Mouse (Mus musculus): ENCODE data around the gene Macrod1. TPM values are rescaled to one million over a fixed set of nuclear protein-coding genes. Genes with fewer than 3 reads are reported as not detected.
A peak's percentile ranks its signal among the peaks of the same experiment; 100 is the strongest.

Macrod1 gene
- polyA plus RNA-seq, 1 experiment from 2014 or later: 16.0 TPM

DNA sequence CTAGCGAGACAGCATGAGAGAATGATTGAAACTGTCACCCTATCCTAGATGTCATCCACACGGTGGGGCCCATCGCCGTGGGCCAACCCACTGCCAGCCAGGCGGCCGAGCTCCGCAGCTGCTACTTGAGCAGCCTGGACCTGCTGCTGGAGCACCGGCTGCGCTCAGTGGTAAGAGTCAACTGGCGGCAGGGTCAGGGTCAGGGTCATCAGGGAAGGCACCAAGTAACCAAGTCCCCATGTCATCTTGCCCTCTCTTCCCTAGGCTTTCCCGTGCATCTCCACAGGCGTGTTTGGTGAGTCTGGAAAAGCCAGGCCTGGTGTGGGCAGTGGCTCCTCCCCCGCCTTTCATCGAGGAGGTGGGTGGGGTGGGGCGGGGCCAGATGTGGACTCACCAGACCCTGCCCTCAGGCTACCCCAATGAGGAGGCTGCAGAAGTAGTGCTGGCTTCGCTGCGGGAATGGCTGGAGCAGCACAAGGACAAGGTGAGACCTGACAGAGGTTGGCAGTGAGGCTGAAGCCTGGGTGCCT lies 140.2 kb downstream of the Macrod1 start:
- TF ChIP-seq CTCF (IDR thresholded peaks at IDR 0.05) (no peak), EP300 (IDR thresholded peaks at IDR 0.05) (no peak)
- ATAC-seq: peak; percentile 51
- H3K36me3 ChIP-seq (ENCODE audit: insufficient read depth, low read length): peaks cover 25% of the 10 kb centered on the region
- no peak overlapping the region for H3K4me2 ChIP-seq (replicated peaks; ENCODE audit: low read depth, low read length)
- H3K27me3 ChIP-seq (replicated peaks; ENCODE audit: insufficient read depth, low read length): no peaks in the 10 kb centered on the region
- no peaks in the 10 kb centered on the region for H3K9me3 ChIP-seq (ENCODE audit: low read length)
- H3K27ac ChIP-seq (ENCODE audit: low read length): no peak overlapping the region
- no peaks in the 10 kb centered on the region for H3K4me1 ChIP-seq (ENCODE audit: insufficient read depth, low read depth, low read length)
- no peak overlapping the region for H3K4me3 ChIP-seq (ENCODE audit: low read depth, low read length)
- no peak overlapping the region for H3K9ac ChIP-seq (replicated peaks; ENCODE audit: low read depth)
- WGBS: 24% methylated on average over 17 of the region's 17 CpGs
- no peak for DNase-seq (ENCODE audit: low spot score)

DNA sequence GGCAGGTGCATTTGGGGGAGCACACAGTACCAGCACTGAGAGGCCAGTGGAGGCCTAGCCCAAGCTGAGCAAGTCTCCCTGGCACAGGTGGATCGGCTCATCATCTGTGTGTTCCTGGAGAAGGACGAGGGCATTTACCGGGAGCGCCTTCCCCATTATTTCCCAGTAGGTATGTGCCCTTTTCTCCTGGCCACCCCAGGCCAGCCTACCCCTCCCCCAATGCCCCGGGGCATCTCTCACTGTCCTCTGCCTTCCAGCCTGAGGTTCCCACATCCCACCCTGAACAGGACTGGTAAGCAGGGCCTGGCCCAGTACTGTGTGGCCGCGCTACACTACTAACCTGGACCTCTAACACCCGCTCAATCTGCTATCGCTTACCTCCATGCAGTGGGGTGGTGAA lies 140.8 kb downstream of the Macrod1 start:
- no peak overlapping the region for H3K27ac ChIP-seq (ENCODE audit: low read length)
- ATAC-seq: no peak
- 88% methylated on average over 9 of the region's 9 CpGs for WGBS
- no peak overlapping the region for H3K4me3 ChIP-seq (ENCODE audit: low read depth, low read length)
- H3K9me3 ChIP-seq (ENCODE audit: low read length): no peaks in the 10 kb centered on the region
- no peak overlapping the region for H3K9ac ChIP-seq (replicated peaks; ENCODE audit: low read depth)
- no peak for TF ChIP-seq EP300 (IDR thresholded peaks at IDR 0.05)
- no peak for TF ChIP-seq CTCF (IDR thresholded peaks at IDR 0.05)
- peaks cover 25% of the 10 kb centered on the region for H3K36me3 ChIP-seq (ENCODE audit: insufficient read depth, low read length)
- no peak for DNase-seq (ENCODE audit: low spot score)
- no peaks in the 10 kb centered on the region for H3K4me1 ChIP-seq (ENCODE audit: insufficient read depth, low read depth, low read length)
- H3K4me2 ChIP-seq (replicated peaks; ENCODE audit: low read depth, low read length): no peak overlapping the region
- no peaks in the 10 kb centered on the region for H3K27me3 ChIP-seq (replicated peaks; ENCODE audit: insufficient read depth, low read length)

DNA sequence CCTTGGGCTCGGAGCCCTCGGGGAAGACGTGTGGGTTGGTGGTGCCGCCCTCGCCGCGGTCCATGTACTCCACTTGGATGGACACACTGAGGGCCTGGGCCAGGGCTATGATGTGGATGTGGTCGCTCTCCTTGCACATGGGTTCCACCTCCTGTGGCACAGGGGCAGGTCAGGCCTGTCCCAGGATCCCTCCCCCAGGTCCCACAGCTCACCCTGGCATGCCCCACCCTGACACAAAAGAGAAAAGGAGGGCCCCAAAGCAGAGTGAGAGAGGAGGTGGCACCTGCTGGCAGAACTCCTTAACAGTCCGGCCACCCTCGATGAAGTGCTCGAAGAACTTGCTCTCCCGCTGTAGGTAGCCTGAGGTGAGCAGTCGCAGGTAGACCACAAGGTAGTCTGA lies 142.5 kb downstream of the Macrod1 start:
- Histone ChIP-seq H3K27ac (ENCODE audit: low read length) (no peak overlapping the region), H3K4me3 (ENCODE audit: low read depth, low read length) (no peak overlapping the region), H3K27me3 (replicated peaks; ENCODE audit: insufficient read depth, low read length) (no peaks in the 10 kb centered on the region), H3K4me2 (replicated peaks; ENCODE audit: low read depth, low read length) (no peak overlapping the region), H3K9ac (replicated peaks; ENCODE audit: low read depth) (no peak overlapping the region), H3K36me3 (ENCODE audit: insufficient read depth, low read length) (peaks cover 28% of the 10 kb centered on the region), H3K9me3 (ENCODE audit: low read length) (no peaks in the 10 kb centered on the region), H3K4me1 (ENCODE audit: insufficient read depth, low read depth, low read length) (no peaks in the 10 kb centered on the region)
- WGBS: 90% methylated on average over 13 of the region's 13 CpGs
- TF ChIP-seq CTCF (IDR thresholded peaks at IDR 0.05): no peak
- no peak for TF ChIP-seq EP300 (IDR thresholded peaks at IDR 0.05)
- no peak for ATAC-seq
- DNase-seq (ENCODE audit: low spot score): no peak

DNA sequence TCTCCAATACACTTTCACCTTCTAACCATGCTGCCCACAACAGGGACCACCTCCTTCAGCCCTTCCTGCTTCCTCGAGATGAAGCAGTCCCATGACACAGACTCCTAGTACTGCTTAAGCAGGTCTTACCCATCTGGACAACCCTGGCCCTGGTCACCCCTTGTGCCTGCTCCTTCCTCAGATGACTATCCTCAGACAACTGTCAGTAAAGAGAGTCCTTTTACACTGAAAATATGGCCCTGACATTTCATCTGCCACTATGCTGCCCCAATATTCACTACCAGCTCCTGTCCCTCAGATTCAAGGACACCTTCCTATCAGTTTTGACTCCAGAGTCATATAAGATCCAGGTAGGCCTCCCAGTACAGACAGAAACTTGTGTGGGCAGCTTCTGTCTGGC lies 143.8 kb downstream of the Macrod1 start:
- no peaks in the 10 kb centered on the region for H3K27me3 ChIP-seq (replicated peaks; ENCODE audit: insufficient read depth, low read length)
- ATAC-seq: no peak

DNA sequence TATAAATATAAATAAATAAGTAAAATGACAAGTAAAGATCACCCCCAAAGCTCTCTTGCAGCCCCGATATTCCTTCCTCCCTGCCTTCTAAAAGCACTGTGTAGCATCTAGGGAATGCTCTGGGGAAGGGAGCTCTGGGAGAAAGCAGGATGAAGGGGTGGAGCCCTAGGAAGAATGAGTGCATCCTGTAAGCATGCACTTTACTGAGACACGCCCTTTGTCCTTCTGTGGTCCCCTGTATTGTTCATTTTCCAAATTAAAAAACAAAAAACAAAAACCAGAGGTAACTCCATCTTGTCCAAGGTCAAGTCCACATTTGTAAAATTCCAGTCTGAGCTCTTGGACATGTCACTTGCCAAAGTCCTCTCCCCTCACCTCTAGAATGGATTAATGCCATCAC lies 148.3 kb downstream of the Macrod1 start:
- DNase-seq (ENCODE audit: low spot score): no peak
- Histone ChIP-seq H3K4me1 (ENCODE audit: insufficient read depth, low read depth, low read length) (no peaks in the 10 kb centered on the region), H3K4me3 (ENCODE audit: low read depth, low read length) (no peak overlapping the region), H3K4me2 (replicated peaks; ENCODE audit: low read depth, low read length) (peak overlapping the region; percentile 85), H3K9ac (replicated peaks; ENCODE audit: low read depth) (no peak overlapping the region), H3K27ac (ENCODE audit: low read length) (no peak overlapping the region), H3K36me3 (ENCODE audit: insufficient read depth, low read length) (peaks cover 12% of the 10 kb centered on the region; the same call in 1 of the 2 replicates), H3K27me3 (replicated peaks; ENCODE audit: insufficient read depth, low read length) (no peaks in the 10 kb centered on the region), H3K9me3 (ENCODE audit: low read length) (no peaks in the 10 kb centered on the region)
- WGBS: 36% methylated on average over 2 of the region's 2 CpGs
- ATAC-seq: no peak
- no peak for TF ChIP-seq EP300 (IDR thresholded peaks at IDR 0.05)
- no peak for TF ChIP-seq CTCF (IDR thresholded peaks at IDR 0.05)

More for the DNA sequence above, 143.8 kb downstream of the Macrod1 start:
- H3K4me2 ChIP-seq (replicated peaks; ENCODE audit: low read depth, low read length): no peak overlapping the region
- H3K27ac ChIP-seq (ENCODE audit: low read length): no peak overlapping the region
- H3K36me3 ChIP-seq (ENCODE audit: insufficient read depth, low read length): peaks cover 28% of the 10 kb centered on the region
- no peak overlapping the region for H3K9ac ChIP-seq (replicated peaks; ENCODE audit: low read depth)
- H3K4me3 ChIP-seq (ENCODE audit: low read depth, low read length): no peak overlapping the region
- H3K9me3 ChIP-seq (ENCODE audit: low read length): no peaks in the 10 kb centered on the region
- no peaks in the 10 kb centered on the region for H3K4me1 ChIP-seq (ENCODE audit: insufficient read depth, low read depth, low read length)
- no peak for TF ChIP-seq EP300 (IDR thresholded peaks at IDR 0.05)
- no peak for DNase-seq (ENCODE audit: low spot score)
- 43% methylated on average over 1 of the region's 1 CpGs for WGBS

DNA sequence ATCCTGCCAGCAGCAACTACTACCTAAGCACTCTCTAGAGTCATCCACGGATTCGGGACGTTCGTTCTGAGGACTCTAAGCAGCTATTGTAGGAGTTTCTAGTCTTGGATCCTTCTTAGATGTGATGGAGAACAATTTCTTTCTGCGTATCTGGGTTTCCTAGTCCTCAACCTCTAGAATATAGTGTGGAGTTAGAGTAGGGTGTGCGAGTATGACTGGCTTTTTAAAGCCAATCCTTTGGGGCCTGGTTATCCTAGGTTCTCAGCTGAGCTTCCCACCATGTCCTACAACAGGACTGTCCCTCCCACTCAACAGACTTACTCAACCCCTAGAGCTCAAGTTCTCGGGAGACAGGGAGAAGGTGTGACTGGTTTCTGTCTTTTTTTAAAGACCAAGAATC lies 148.7 kb downstream of the Macrod1 start:
- no peaks in the 10 kb centered on the region for H3K9me3 ChIP-seq (ENCODE audit: low read length)
- peak overlapping the region; percentile 85 for H3K4me2 ChIP-seq (replicated peaks; ENCODE audit: low read depth, low read length)
- ATAC-seq: no peak
- 19% methylated on average over 7 of the region's 7 CpGs for WGBS
- DNase-seq (ENCODE audit: low spot score): no peak
- H3K9ac ChIP-seq (replicated peaks; ENCODE audit: low read depth): peak overlapping the region; percentile 62
- H3K27ac ChIP-seq (ENCODE audit: low read length): peak overlapping the region; percentile 94
- H3K27me3 ChIP-seq (replicated peaks; ENCODE audit: insufficient read depth, low read length): no peaks in the 10 kb centered on the region
- peaks cover 7% of the 10 kb centered on the region; the same call in 1 of the 2 replicates for H3K36me3 ChIP-seq (ENCODE audit: insufficient read depth, low read length)
- H3K4me1 ChIP-seq (ENCODE audit: insufficient read depth, low read depth, low read length): no peaks in the 10 kb centered on the region
- H3K4me3 ChIP-seq (ENCODE audit: low read depth, low read length): peak overlapping the region; percentile 87
- no peak for TF ChIP-seq CTCF (IDR thresholded peaks at IDR 0.05)
- no peak for TF ChIP-seq EP300 (IDR thresholded peaks at IDR 0.05)

Measured in lung, postnatal 0 days (tissue).